Mouse (Mus musculus) cortical plate, adult 2 months (tissue): ENCODE data around the gene Prph2.

Source experiments
- CTCF ChIP-seq: fragments of 200-500 bp; IDR thresholded peaks from 2 replicates; pipeline ENCODE4 v1.5.1; 2011; ENCODE audit warnings: mild to moderate bottlenecking, control low read depth, low read length; ENCODE audit not compliant: insufficient read depth; ENCODE audit errors: extremely low read depth
- POLR2A ChIP-seq: fragments of 200-500 bp; IDR thresholded peaks from 2 replicates; pipeline ENCODE4 v1.6.1; 2011; ENCODE audit warnings: mild to moderate bottlenecking, low read length, control low read depth; ENCODE audit not compliant: insufficient read depth; ENCODE audit errors: extremely low read depth

GRCm38 (mm10) chr17:46910186-46910585 is at the start of gene Prph2:
- TF ChIP-seq CTCF (no peak), POLR2A (no peak)
